Mouse (Mus musculus): ENCODE results near the gene Fbxo7.
"Not testable (repeated sequence)": the region's sequence is repeated elsewhere in the genome, so short reads cannot be mapped to it uniquely, and the experiment has no call there.

Gene Fbxo7

GRCm38 (mm10) chr10:86021749-86022473 lies at the start of gene Fbxo7:
Fbxo7 (plus strand) TSS chr10:86021972.
- CTCF ChIA-PET = interaction anchor here (0.5 to 1.1 kb wide), 2 partner anchors 154 to 705 kb away, joined by 3 to 8 read pairs; no protein-coding TSS in a partner anchor

DNA sequence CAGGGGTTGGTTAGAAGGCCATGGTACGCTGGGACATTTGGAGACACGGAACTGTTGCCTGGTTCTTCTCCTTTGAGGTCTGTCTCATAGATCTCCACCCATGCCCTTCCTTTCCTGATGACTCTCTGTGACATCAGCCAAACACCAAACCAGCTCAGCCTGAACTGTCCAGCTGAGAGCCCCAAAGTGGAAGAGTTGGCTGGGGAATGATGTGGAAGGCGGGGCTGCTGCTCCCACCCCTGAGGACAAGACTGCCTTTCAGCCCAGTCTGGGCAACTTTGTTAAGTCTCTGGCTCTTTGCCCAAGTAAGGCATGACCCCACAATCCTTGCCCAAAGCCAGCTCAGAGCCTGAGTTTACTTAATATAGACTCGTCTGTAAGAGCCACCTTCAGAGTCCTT lies 48.9 kb upstream of the Fbxo7 start:
- CTCF ChIA-PET = no interaction called here

DNA sequence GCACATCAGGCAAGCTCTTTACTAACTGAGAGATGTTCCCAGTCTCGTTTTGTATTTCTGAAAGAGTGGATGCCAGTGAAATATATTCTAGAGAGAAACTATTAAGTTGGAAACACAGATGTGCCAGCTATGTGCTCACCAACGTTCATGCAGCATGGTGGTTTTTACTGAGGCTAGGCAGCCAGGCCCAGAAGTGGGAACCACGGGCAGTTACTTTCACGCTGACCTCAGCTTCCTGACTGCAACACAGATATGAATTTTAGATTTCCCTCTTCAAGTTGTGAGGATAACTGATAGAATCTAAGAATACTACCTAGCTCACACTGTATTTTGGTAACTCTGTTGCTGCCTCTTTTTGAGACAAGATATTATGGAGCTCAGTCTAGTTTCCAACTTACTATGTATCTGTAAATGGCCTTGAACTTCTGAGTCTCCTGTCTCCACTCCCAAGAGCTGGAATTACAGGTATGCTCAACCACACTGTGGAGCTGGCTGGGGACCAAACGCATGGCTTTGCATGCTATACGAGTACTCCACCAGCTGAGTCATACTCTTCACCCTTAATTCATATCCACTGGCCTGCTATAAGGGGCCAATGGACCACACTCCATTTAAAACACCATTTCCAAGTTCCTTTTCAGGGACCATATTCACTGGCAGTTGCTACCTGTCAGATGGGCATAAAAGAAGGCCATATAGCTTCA lies 32.2 kb upstream of the Fbxo7 start:
- CTCF ChIA-PET = no interaction called here

- CTCF ChIA-PET = no interaction called here
Observed at GRCm38 (mm10) chr10:85992412-85992811, 29.4 kb upstream of the Fbxo7 start.

GRCm38 (mm10) chr10:85993836-85994235 lies 27.9 kb upstream of the Fbxo7 start:
- CTCF ChIA-PET = no interaction called here

DNA sequence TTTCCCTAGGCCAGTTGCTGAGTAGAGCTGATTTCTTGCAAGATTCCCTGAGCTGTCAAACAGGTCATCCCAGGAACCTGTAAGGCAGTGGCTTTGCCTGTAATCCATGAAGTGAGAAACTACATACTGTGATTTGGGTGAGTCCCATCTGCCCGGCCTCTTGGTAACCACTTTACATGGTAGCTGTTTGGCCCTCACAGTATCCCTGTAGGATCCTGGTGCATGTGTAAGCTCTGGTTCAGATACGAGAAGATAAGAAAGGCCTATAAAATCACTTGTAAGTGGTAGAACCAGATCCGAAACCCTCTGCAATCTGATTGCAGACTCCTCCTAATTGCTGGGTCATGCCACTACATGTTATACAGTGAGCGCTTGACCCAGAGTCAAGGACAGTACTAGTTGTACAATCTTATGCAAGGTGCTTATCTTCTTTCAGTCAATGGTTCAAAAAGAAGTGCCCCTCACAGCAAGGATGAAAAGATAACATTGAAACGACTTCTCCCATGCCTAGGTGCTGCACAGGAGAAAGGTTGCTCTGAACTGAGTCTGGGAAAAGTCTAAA lies 27.1 kb upstream of the Fbxo7 start:
- CTCF ChIA-PET = no interaction called here

- CTCF ChIA-PET = no interaction called here
Observed at GRCm38 (mm10) chr10:86000447-86000846, 21.3 kb upstream of the Fbxo7 start.

- CTCF ChIA-PET = no interaction called here
Observed at GRCm38 (mm10) chr10:86006455-86006854, 15.3 kb upstream of the Fbxo7 start.

DNA sequence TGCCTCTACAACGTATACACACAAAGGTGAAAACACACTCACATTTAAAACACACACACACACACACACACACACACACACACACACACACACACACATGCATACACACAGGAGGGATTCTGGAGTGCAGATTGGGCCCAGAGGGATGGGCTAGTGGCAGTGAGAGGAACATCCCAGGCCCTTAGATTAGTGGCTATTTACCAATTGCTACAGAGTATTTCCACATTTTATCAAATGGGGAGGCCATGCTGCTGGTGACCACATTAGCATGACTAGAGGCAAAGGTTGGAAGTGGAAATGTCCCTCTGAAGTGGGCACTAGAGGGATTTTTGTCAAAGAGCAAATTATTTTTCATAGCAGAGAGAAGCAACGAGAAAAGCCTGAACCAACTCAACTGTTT lies 12.1 kb upstream of the Fbxo7 start:
- CTCF ChIA-PET = interaction anchor here (0.6 kb wide), 1 partner anchor 1848 kb away, joined by 4 read pairs; the partner anchor contains the start of gene Igf1

GRCm38 (mm10) chr10:86010636-86011035 lies 11.1 kb upstream of the Fbxo7 start:
- CTCF ChIA-PET = no interaction called here

- CTCF ChIA-PET = no interaction called here
Observed at GRCm38 (mm10) chr10:86011172-86011571, 10.6 kb upstream of the Fbxo7 start.

DNA sequence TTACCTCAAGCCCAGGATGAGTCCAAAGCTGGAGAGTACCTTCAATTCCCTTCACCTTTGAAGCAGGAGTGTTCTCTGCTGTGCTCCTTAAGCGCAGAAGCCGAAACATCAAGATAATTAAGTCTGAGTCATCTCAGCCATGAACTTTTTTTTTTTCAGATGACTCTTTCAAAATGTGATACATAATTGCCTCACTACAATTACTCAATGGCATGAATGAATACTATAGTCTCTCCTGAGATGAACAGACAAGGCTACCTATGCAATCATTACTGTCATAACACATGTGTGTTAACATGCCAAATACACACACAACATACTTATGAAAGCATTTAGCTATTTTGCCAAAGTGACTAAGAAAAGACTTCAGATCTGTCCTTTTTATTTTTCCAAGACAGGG lies 10.0 kb upstream of the Fbxo7 start, which contains the start of gene Bpifc:
TSS of gene Bpifc (minus strand) at position 115 of the 400 bp plus-strand sequence.
- CTCF ChIA-PET = no interaction called here

DNA sequence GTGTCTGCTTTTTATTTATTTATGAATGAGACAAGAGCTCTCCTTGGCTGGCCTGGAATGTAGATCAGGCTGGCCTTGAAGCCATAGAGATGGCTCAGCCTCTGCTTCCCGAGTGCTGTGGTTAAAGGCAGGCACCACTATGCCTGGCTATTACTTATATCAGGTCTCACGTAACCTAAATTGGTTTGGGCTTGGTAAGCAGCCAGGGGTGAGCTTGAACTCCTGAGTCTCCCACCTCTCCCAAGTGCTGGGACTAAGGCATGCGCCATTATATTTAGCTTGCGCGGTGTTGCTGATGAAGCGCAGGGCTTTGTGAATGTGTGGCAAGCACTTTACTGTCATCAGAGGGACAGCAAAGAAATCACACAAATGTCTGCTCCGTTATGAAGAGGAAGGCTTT lies 4.0 kb upstream of the Fbxo7 start:
- CTCF ChIA-PET = no interaction called here

DNA sequence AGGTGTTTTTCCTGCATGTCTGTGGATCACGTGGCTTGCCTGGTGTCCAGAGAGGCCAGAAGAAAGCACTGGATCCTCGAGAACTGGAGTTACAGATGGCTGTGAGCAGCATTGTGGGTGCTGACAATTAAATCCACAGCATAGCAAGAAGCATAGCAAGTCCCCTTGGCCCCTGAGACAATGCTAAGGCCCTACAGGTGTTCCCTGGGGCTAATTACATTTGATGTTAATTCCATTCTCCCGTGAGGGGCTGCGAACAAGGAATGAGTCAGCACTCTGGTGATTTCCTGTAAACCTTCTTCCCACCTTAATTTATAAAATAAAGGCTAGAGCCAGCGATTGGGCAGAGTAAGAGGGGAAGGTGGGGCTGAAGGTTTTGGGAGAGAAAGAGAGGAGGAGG lies 3.0 kb upstream of the Fbxo7 start:
- CTCF ChIA-PET = no interaction called here

DNA sequence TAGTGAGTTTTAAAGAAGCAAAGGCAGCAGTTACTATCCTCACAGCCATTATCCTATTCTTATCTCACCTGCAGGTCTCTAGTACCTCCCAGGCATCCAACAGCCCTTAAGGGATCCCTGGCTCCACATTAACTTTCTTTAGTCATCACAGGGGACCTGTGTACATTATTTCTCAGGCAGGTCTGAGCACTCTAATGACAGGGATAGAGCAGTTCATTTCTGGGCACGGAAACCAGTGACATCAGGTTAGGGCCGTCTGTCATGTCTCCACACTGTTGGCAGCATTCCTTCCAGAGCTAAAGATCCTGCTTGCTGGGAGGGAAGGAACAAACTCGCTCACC lies 394 bp upstream of the Fbxo7 start:
- CTCF ChIA-PET = interaction anchor here (0.5 to 1.1 kb wide), 2 partner anchors 155 to 706 kb away, joined by 3 to 8 read pairs; no protein-coding TSS in a partner anchor

DNA sequence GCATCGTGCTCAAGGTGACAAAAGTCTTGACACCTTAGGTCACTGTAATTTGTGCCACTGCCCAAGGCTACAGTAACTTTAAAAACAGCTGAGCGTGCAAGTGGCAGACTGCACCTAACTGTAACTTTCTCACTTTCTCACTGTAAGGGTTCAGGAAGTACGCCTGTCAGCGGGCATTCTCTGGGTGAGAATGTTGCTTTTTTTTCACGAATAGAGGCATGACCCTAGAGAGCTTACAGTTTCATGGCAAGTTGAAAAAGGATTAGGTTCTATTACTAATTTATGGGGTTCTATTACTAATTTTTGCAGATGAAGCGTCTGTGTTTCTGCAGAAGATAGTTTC lies 673 bp downstream of the Fbxo7 start:
- CTCF ChIA-PET = no interaction called here

- CTCF ChIA-PET = interaction anchor here (0.5 kb wide), 1 partner anchor 15 kb away, joined by 3 read pairs; no protein-coding TSS in a partner anchor
Observed at GRCm38 (mm10) chr10:86023149-86023548, 1.4 kb downstream of the Fbxo7 start.

DNA sequence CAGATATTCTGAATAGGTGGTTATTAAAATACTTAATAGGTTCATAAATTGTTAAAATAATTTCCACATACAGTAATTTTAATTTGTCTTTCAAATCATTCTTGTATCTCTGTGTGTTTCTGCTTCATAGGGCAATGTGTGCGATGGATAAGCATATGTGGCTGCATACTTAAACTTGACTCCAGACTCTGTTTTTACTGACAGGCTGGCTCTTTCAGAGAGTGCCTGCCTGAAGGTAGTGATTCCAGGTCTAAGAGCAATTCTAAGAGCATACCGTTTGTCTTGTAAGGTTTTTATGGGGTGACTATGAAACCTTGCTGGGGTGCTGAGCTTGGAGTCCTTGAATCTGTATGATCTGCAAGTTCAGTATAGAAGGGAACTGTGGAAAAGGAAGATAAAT lies 4.1 kb downstream of the Fbxo7 start:
- CTCF ChIA-PET = no interaction called here

GRCm38 (mm10) chr10:86026354-86026753 lies 4.6 kb downstream of the Fbxo7 start:
- CTCF ChIA-PET = no interaction called here

- CTCF ChIA-PET = not testable (repeated sequence)
Observed at GRCm38 (mm10) chr10:86026807-86027206, 5.0 kb downstream of the Fbxo7 start.

DNA sequence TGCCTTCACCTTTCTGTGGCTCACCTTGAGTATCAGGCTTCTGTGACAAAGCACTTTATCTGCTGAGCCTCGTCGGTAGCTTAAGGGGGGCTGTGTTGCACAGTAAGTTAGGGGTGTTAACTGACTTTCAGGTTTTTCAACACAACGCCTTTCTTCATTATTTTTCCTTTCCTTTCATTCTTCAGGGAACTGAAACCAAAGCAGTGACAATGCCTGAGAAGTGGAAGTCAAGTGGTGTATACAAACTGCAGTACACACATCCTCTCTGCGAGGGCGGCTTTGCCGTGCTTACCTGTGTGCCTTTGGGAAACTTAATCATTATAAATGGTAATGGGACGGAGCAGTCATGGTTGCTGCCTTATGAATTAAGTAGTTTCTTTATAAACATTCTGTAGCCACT lies 9.0 kb downstream of the Fbxo7 start:
- CTCF ChIA-PET = no interaction called here

DNA sequence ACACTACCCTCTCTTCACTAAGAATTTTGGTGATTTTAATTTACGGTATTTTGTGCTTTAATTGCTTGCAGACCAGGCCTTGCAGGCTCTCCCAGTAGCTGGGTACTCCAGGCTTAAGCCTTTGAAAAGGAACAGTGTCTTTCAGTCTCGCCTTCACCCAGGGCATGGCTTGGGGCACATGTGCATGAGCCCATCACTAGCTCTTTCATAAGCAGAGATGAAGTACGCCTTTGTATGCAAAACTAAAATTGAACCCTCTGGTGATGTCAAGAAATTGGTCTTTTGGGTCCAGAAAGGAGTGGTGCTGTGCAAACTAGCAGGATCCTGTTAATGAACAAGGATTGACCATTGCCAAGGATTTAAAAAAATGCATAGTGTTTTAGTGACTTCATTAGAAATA lies 10.7 kb downstream of the Fbxo7 start:
- CTCF ChIA-PET = no interaction called here

GRCm38 (mm10) chr10:86034007-86034728 lies 12.4 kb downstream of the Fbxo7 start:
- CTCF ChIA-PET = no interaction called here
